Mouse (Mus musculus): Measurements from ENCODE around the gene Jmy. TPM values are rescaled to one million over a fixed set of nuclear protein-coding genes. Genes with fewer than 3 reads are reported as not detected.
A peak's percentile ranks its signal among the peaks of the same experiment; 100 is the strongest.
"Not testable (repeated sequence)": the region's sequence is repeated elsewhere in the genome, so short reads cannot be mapped to it uniquely, and the experiment has no call there.

The Jmy gene
- polyA plus RNA-seq, 1 experiment = 4.1 TPM

- Histone ChIP-seq H3K27me3 (ENCODE audit: control insufficient read depth, insufficient read depth, insufficient read length) (peaks cover 12% of the 10 kb centered on the region), H3K4me2 (ENCODE audit: low read depth) (no peak overlapping the region), H3K4me3 (no peak overlapping the region), H3K36me3 (ENCODE audit: control insufficient read depth, insufficient read depth) (no peaks in the 10 kb centered on the region), H3K79me2 (ENCODE audit: control insufficient read depth, insufficient read depth) (no peaks in the 10 kb centered on the region), H3ac (ENCODE audit: control insufficient read depth, insufficient read length) (no peak overlapping the region)
- TF ChIP-seq MYOD1 (IDR thresholded peaks at IDR 0.05; ENCODE audit: control insufficient read depth in 1 of 3, insufficient read length in 2 of 3, low read depth in 2 of 3) = no peak
- no peak for TF ChIP-seq MYOG (IDR thresholded peaks at IDR 0.05; ENCODE audit: control insufficient read depth in 1 of 3, insufficient read depth in 1 of 3, insufficient read length in 2 of 3, low read depth in 2 of 3)
- no peak for TF ChIP-seq MAX (IDR thresholded peaks at IDR 0.05; ENCODE audit: low read depth)
- no peak for TF ChIP-seq USF1 (IDR thresholded peaks at IDR 0.05; ENCODE audit: low read depth)
- TF ChIP-seq POLR2AphosphoS2 (IDR thresholded peaks at IDR 0.05; ENCODE audit: insufficient read length, low read depth) = no peak
- no peak for TF ChIP-seq REST (IDR thresholded peaks at IDR 0.05; ENCODE audit: insufficient read depth, insufficient read length)
- TF ChIP-seq SRF (IDR thresholded peaks at IDR 0.05; ENCODE audit: control insufficient read depth, insufficient read length, low read depth) = no peak
- no peak for TF ChIP-seq CEBPB (IDR thresholded peaks at IDR 0.05; ENCODE audit: insufficient read depth, poor library complexity, severe bottlenecking)
- no peak for TF ChIP-seq POLR2A (IDR thresholded peaks at IDR 0.05; ENCODE audit: insufficient read length, low read depth)
- no peak for TF ChIP-seq TCF3 (IDR thresholded peaks at IDR 0.05; ENCODE audit: insufficient read length, low read depth)
- no peak for TF ChIP-seq E2F4 (IDR thresholded peaks at IDR 0.05; ENCODE audit: insufficient read depth)
- TF ChIP-seq TCF12 (IDR thresholded peaks at IDR 0.05; ENCODE audit: insufficient read depth, poor library complexity, severe bottlenecking) = no peak
Measured at GRCm38 (mm10) chr13:93510447-93511180, 11.0 kb upstream of the Jmy start.

DNA sequence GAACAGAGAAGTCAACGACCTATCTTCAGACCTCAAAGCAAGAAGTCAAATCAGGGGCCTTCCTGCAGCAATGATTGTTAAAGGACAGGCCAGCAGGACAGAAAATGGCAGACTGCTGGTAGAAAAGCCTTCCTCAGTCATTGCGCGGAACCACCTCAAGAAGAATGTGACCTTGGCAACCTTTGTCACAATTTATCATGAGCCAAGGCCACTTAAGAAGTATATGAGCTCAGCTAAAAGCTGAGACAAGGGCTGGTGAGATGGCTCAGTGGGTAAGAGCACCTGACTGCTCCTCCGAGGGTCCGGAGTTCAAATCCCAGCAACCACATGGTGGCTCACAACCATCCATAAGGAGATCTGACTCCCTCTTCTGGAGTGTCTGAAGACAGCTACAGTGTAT is 7.3 kb upstream of the Jmy start:
- H3K79me2 ChIP-seq (ENCODE audit: control insufficient read depth, insufficient read depth); H3K36me3 ChIP-seq (ENCODE audit: control insufficient read depth, insufficient read depth); H3K27me3 ChIP-seq (ENCODE audit: control insufficient read depth, insufficient read depth, insufficient read length); H3ac ChIP-seq (ENCODE audit: control insufficient read depth, insufficient read length); H3K4me3 ChIP-seq; H3K4me2 ChIP-seq (ENCODE audit: low read depth): not testable (repeated sequence)

DNA sequence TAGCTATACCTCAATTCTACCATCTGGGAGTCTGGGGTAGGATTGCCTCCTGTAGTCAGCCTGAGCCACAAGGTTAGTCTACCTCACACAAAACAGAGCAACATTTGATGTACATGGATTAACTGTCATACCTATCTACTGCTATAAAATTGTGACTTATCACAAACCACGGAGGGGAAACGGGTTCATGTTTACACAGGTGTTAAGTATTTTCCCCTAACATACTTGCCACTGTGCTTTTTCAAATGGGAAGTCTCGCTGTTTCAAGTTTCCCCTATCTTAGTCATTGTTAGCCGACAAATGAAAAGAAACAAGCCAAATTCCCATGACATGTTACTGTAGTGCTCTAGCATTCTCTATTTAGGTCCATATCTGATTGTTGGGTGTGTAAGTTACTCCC is 2.1 kb upstream of the Jmy start:
- no peaks in the 10 kb centered on the region for H3K27me3 ChIP-seq (ENCODE audit: control insufficient read depth, insufficient read depth, insufficient read length)
- no peak overlapping the region for H3ac ChIP-seq (ENCODE audit: control insufficient read depth, insufficient read length)
- no peak for TF ChIP-seq TCF12 (IDR thresholded peaks at IDR 0.05; ENCODE audit: insufficient read depth, poor library complexity, severe bottlenecking)
- no peak for TF ChIP-seq SRF (IDR thresholded peaks at IDR 0.05; ENCODE audit: control insufficient read depth, insufficient read length, low read depth)
- no peak for TF ChIP-seq POLR2A (IDR thresholded peaks at IDR 0.05; ENCODE audit: insufficient read length, low read depth)
- no peak for TF ChIP-seq MYOD1 (IDR thresholded peaks at IDR 0.05; ENCODE audit: control insufficient read depth in 1 of 3, insufficient read length in 2 of 3, low read depth in 2 of 3)
- TF ChIP-seq TCF3 (IDR thresholded peaks at IDR 0.05; ENCODE audit: insufficient read length, low read depth) = no peak
- TF ChIP-seq REST (IDR thresholded peaks at IDR 0.05; ENCODE audit: insufficient read depth, insufficient read length) = no peak
- TF ChIP-seq E2F4 (IDR thresholded peaks at IDR 0.05; ENCODE audit: insufficient read depth) = no peak
- TF ChIP-seq POLR2AphosphoS2 (IDR thresholded peaks at IDR 0.05; ENCODE audit: insufficient read length, low read depth) = no peak
- no peak for TF ChIP-seq MYOG (IDR thresholded peaks at IDR 0.05; ENCODE audit: control insufficient read depth in 1 of 3, insufficient read depth in 1 of 3, insufficient read length in 2 of 3, low read depth in 2 of 3)
- TF ChIP-seq MAX (IDR thresholded peaks at IDR 0.05; ENCODE audit: low read depth) = no peak
- TF ChIP-seq CEBPB (IDR thresholded peaks at IDR 0.05; ENCODE audit: insufficient read depth, poor library complexity, severe bottlenecking) = no peak
- TF ChIP-seq USF1 (IDR thresholded peaks at IDR 0.05; ENCODE audit: low read depth) = no peak
- no peak overlapping the region for H3K4me3 ChIP-seq
- peaks cover 16% of the 10 kb centered on the region for H3K79me2 ChIP-seq (ENCODE audit: control insufficient read depth, insufficient read depth)
- H3K36me3 ChIP-seq (ENCODE audit: control insufficient read depth, insufficient read depth) = no peaks in the 10 kb centered on the region
- no peak overlapping the region for H3K4me2 ChIP-seq (ENCODE audit: low read depth)

GRCm38 (mm10) chr13:93499973-93500633 is 495 bp upstream of the Jmy start:
- Histone ChIP-seq H3ac (ENCODE audit: control insufficient read depth, insufficient read length) (peak overlapping the region; percentile 34), H3K4me3 (peak overlapping the region; percentile 69), H3K4me2 (ENCODE audit: low read depth) (peak overlapping the region; percentile 78), H3K27me3 (ENCODE audit: control insufficient read depth, insufficient read depth, insufficient read length) (no peaks in the 10 kb centered on the region), H3K79me2 (ENCODE audit: control insufficient read depth, insufficient read depth) (peaks cover 27% of the 10 kb centered on the region), H3K36me3 (ENCODE audit: control insufficient read depth, insufficient read depth) (no peaks in the 10 kb centered on the region)
- TF ChIP-seq E2F4 (IDR thresholded peaks at IDR 0.05; ENCODE audit: insufficient read depth) (no peak), REST (IDR thresholded peaks at IDR 0.05; ENCODE audit: insufficient read depth, insufficient read length) (no peak), CEBPB (IDR thresholded peaks at IDR 0.05; ENCODE audit: insufficient read depth, poor library complexity, severe bottlenecking) (no peak), MAX (IDR thresholded peaks at IDR 0.05; ENCODE audit: low read depth) (no peak), POLR2A (IDR thresholded peaks at IDR 0.05; ENCODE audit: insufficient read length, low read depth) (peak; percentile 3), POLR2AphosphoS2 (IDR thresholded peaks at IDR 0.05; ENCODE audit: insufficient read length, low read depth) (no peak)
